In genomic region chr2:150637702-150638369, GRCm38 (mm10) we compare ENCODE assay signal across 14 mouse cellular contexts. TPM values are rescaled to one million over a fixed set of nuclear protein-coding genes. Genes with fewer than 3 reads are reported as not detected.
A peak's percentile ranks its signal among the peaks of the same experiment; 100 is the strongest.
DNase-seq lines count a peak whose midpoint lies in the region; ATAC-seq and TF ChIP-seq lines count a peak whose summit lies in the region.
"Had no signal": no experiment of that assay in that cellular context is flagged by ENCODE, and none has a peak within 500 bp of the region (broad histone marks: within the 10 kb centered on the region; RNA-seq: fewer than 3 reads in every experiment).

No protein-coding gene starts in this region.

- H3K27ac ChIP-seq in ES-E14 (ENCODE audit: insufficient read depth, low read depth, low read length, poor library complexity, severe bottlenecking), result peak overlapping the region; percentile 43
- H3K27ac ChIP-seq in cortical plate, adult 2 months (ENCODE audit: insufficient read depth, low read length), result peak overlapping the region; percentile 9; the same call in 1 of the 2 replicates
- H3K27ac ChIP-seq in hindbrain, embryonic 11.5 days (ENCODE audit: low read depth, low read length), result peak overlapping the region; percentile 69
- no peak overlapping the region for H3K27ac ChIP-seq in midbrain, embryonic 14.5 days (replicated peaks; ENCODE audit: low read depth, low read length)
- H3K27ac ChIP-seq: embryonic facial prominence, embryonic 13.5 days; gastrocnemius, adult 2 months had no signal

- H3K4me1 ChIP-seq in ES-E14 (ENCODE audit: control insufficient read depth in 2 of 2, insufficient read depth in 2 of 2, low read length in 2 of 2, poor library complexity in 1 of 2), result peaks cover 10 to 15% of the 10 kb centered on the region in 2 experiments; a peak in 3 of 4 replicates
- no peaks in the 10 kb centered on the region for H3K4me1 ChIP-seq in cortical plate, adult 2 months (ENCODE audit: control insufficient read depth, insufficient read depth, low read length)
- peaks cover 3% of the 10 kb centered on the region; the same call in 1 of the 2 replicates for H3K4me1 ChIP-seq in hindbrain, embryonic 11.5 days (replicated peaks; ENCODE audit: control insufficient read depth, insufficient read depth, low read length)
- peaks cover 10% of the 10 kb centered on the region for H3K4me1 ChIP-seq in midbrain, embryonic 14.5 days (ENCODE audit: control insufficient read depth, insufficient read depth, low read length)
- H3K4me1 ChIP-seq: embryonic facial prominence, embryonic 13.5 days had no signal

- TF ChIP-seq CTCF in cortical plate, adult 2 months (IDR thresholded peaks at IDR 0.05; ENCODE audit: extremely low read depth, insufficient read depth, low read length), result no peak

- ATAC-seq in hindbrain, embryonic 11.5 days (ENCODE audit: low FRiP score), result peak; percentile 85
- ATAC-seq in midbrain, embryonic 14.5 days (ENCODE audit: low FRiP score, low TSS enrichment), result peak; percentile 65; the same call in 1 of the 2 replicates
- no peak for ATAC-seq in granulocyte monocyte progenitor cell, adult 5-6 weeks (replicated peaks; ENCODE audit: poor library complexity, severe bottlenecking)

- in situ Hi-C loops in ES-E14 (cut with MboI; ENCODE audit: low sequenced_read_pairs in 2 of 2, unreplicated experiment in 2 of 2), result no loop called here

- H3K9ac ChIP-seq in ES-E14 (ENCODE audit: insufficient read depth, low read depth, low read length, poor library complexity, severe bottlenecking), result peak overlapping the region; percentile 36; the same call in 1 of the 2 replicates
- H3K9ac ChIP-seq in hindbrain, embryonic 11.5 days (ENCODE audit: low read depth, low read length), result peak overlapping the region; percentile 36
- 0 out of 2 replicates have a peak overlapping the region, but pooled peaks have one; percentile 9 for H3K9ac ChIP-seq in midbrain, embryonic 14.5 days (replicated peaks; ENCODE audit: low read length)
- H3K9ac ChIP-seq: embryonic facial prominence, embryonic 13.5 days had no signal

- WGBS in hindbrain, embryonic 11.5 days, result 60% methylated on average over 6 of the region's 6 CpGs
- WGBS in midbrain, embryonic 14.5 days, result 28% methylated on average over 6 of the region's 6 CpGs

- no peak for TF ChIP-seq POLR2A in cortical plate, adult 2 months (IDR thresholded peaks at IDR 0.05; ENCODE audit: extremely low read depth, insufficient read depth, low read length)

- no peak overlapping the region; the same call in 1 of the 2 replicates for H3K4me2 ChIP-seq in hindbrain, embryonic 11.5 days (replicated peaks; ENCODE audit: low read depth, low read length)
- H3K4me2 ChIP-seq in midbrain, embryonic 14.5 days (ENCODE audit: low read length), result 0 out of 2 replicates have a peak overlapping the region, but pooled peaks have one; percentile 12
- H3K4me2 ChIP-seq: embryonic facial prominence, embryonic 13.5 days had no signal

- no peaks in the 10 kb centered on the region; the same call in 1 of the 2 replicates for H3K36me3 ChIP-seq in ES-E14 (ENCODE audit: control insufficient read depth, insufficient read depth, low read length, poor library complexity, severe bottlenecking)
- H3K36me3 ChIP-seq in hindbrain, embryonic 11.5 days (ENCODE audit: control insufficient read depth, insufficient read depth, low read length), result 0 out of 2 replicates have a peak, but pooled peaks cover 4% of the 10 kb centered on the region
- peaks cover 9% of the 10 kb centered on the region for H3K36me3 ChIP-seq in midbrain, embryonic 14.5 days (ENCODE audit: control insufficient read depth, insufficient read depth, low read length)
- H3K36me3 ChIP-seq: embryonic facial prominence, embryonic 13.5 days had no signal

- no peaks in the 10 kb centered on the region for H3K27me3 ChIP-seq in hindbrain, embryonic 11.5 days (ENCODE audit: control insufficient read depth, insufficient read depth, low read length)
- H3K27me3 ChIP-seq in midbrain, embryonic 14.5 days (ENCODE audit: control insufficient read depth, insufficient read depth, low read length), result no peaks in the 10 kb centered on the region
- H3K27me3 ChIP-seq: embryonic facial prominence, embryonic 13.5 days had no signal

- DNase-seq in ES-E14 (ENCODE audit: low read depth, low spot score), result no peak
- peak; percentile 27 for DNase-seq in hindbrain, embryonic 11.5 days (ENCODE audit: low spot score)
- DNase-seq in midbrain, embryonic 14.5 days, result peak; percentile 42
- DNase-seq in kidney, adult 9 months, result no peak
- DNase-seq in adrenal gland, adult 2 months, result no peak
- DNase-seq: gastrocnemius, adult 2 months; kidney, adult 11 months; lung, postnatal 36 days had no signal

- no peaks in the 10 kb centered on the region for H3K9me3 ChIP-seq in ES-E14 (ENCODE audit: control insufficient read depth, insufficient read depth, low read depth, low read length)
- H3K9me3 ChIP-seq in hindbrain, embryonic 11.5 days (ENCODE audit: control insufficient read depth, low read length), result no peaks in the 10 kb centered on the region
- no peaks in the 10 kb centered on the region for H3K9me3 ChIP-seq in midbrain, embryonic 14.5 days (ENCODE audit: control insufficient read depth, low read length)
- H3K9me3 ChIP-seq: embryonic facial prominence, embryonic 13.5 days had no signal

- H3K4me3 ChIP-seq in ES-E14 (ENCODE audit: insufficient read depth in 1 of 2, low read depth in 1 of 2, low read length in 2 of 2, poor library complexity in 1 of 2, severe bottlenecking in 1 of 2), result peak overlapping the region; percentile 26
- H3K4me3 ChIP-seq in cortical plate, adult 2 months (ENCODE audit: insufficient read depth, low read length), result no peak overlapping the region
- no peak overlapping the region for H3K4me3 ChIP-seq in hindbrain, embryonic 11.5 days (ENCODE audit: low read depth, low read length)
- H3K4me3 ChIP-seq in midbrain, embryonic 14.5 days (replicated peaks; ENCODE audit: low read depth, low read length), result no peak overlapping the region
- H3K4me3 ChIP-seq: embryonic facial prominence, embryonic 13.5 days; gastrocnemius, adult 2 months had no signal

TF ChIP-seq in ES-E14, 5 proteins besides CTCF, POLR2A, EP300 and RAD21:
- no peak for TF ChIP-seq ZC3H11A (IDR thresholded peaks at IDR 0.05; ENCODE audit: borderline replicate concordance, low read depth, low read length)
- TF ChIP-seq ZNF384 (IDR thresholded peaks at IDR 0.05; ENCODE audit: low read depth, low read length), result no peak
- TF ChIP-seq MAFK (IDR thresholded peaks at IDR 0.05; ENCODE audit: insufficient read depth, low read depth, low read length), result no peak
- no peak for TF ChIP-seq HCFC1 (IDR thresholded peaks at IDR 0.05; ENCODE audit: borderline replicate concordance, insufficient read depth, low read length)
- no peak for TF ChIP-seq CHD2 (IDR thresholded peaks at IDR 0.05; ENCODE audit: low read depth, low read length)

RNA-seq across cellular contexts. Expression of gene Apmap, which starts 29.5 kb away (rescaled TPM):
- total RNA-seq in ES-E14 (2012; rRNA removed), result 35.0 and 44.0 TPM in 2 replicates
- 59.1 and 66.9 TPM in 2 replicates for polyA plus RNA-seq in cortical plate, adult 2 months (2012; rRNA removed)
- 40.3 and 42.6 TPM in 2 replicates for polyA plus RNA-seq in hindbrain, embryonic 11.5 days (2014; fragmentation: Nextera tagmentation; extraction: Ambion mirVana)
- 33.4 and 42.5 TPM in 2 replicates for polyA plus RNA-seq in midbrain, embryonic 14.5 days (2014; fragmentation: Nextera tagmentation; extraction: Ambion mirVana)
- 27.2 and 31.8 TPM in 2 replicates for total RNA-seq in granulocyte monocyte progenitor cell, adult 5-6 weeks (2014; fragmentation: Nextera tagmentation)
- 79.5 and 89.3 TPM in 2 replicates for total RNA-seq in granulocyte monocyte progenitor cell, adult 5-6 weeks (2017)
- 100 to 1,000 TPM; 113 to 195 TPM for total RNA-seq in adrenal gland, adult 2 months (2021)
- polyA plus RNA-seq in adrenal gland, adult 2 months (2012; rRNA removed), result 45.3 and 46.1 TPM in 2 replicates

RNA-seq across cellular contexts. Expression of gene Acss1, which starts 30.5 kb away (rescaled TPM):
- 3.2 and 4.0 TPM in 2 replicates for total RNA-seq in ES-E14 (2012; rRNA removed)
- polyA plus RNA-seq in cortical plate, adult 2 months (2012; rRNA removed), result 27.2 and 28.8 TPM in 2 replicates
- 31.4 and 31.9 TPM in 2 replicates for polyA plus RNA-seq in hindbrain, embryonic 11.5 days (2014; fragmentation: Nextera tagmentation; extraction: Ambion mirVana)
- polyA plus RNA-seq in midbrain, embryonic 14.5 days (2014; fragmentation: Nextera tagmentation; extraction: Ambion mirVana), result 15.2 and 19.9 TPM in 2 replicates
- total RNA-seq in granulocyte monocyte progenitor cell, adult 5-6 weeks (2014; fragmentation: Nextera tagmentation), result 13.1 and 14.5 TPM in 2 replicates
- total RNA-seq in granulocyte monocyte progenitor cell, adult 5-6 weeks (2017), result 8.1 and 12.2 TPM in 2 replicates
- total RNA-seq in adrenal gland, adult 2 months (2021), result 10 to 100 TPM; 23.5 to 38.3 TPM
- polyA plus RNA-seq in adrenal gland, adult 2 months (2012; rRNA removed), result 30.3 and 49.8 TPM in 2 replicates

RNA-seq across cellular contexts. Expression of gene Vsx1, which starts 51.3 kb away (rescaled TPM):
- 0.13 TPM in 1 of 2 replicates, not detected in the other for total RNA-seq in ES-E14 (2012; rRNA removed)
- polyA plus RNA-seq in cortical plate, adult 2 months (2012; rRNA removed), result 0.13 and 0.27 TPM in 2 replicates
- polyA plus RNA-seq in hindbrain, embryonic 11.5 days (2014; fragmentation: Nextera tagmentation; extraction: Ambion mirVana), result 1.1 and 1.9 TPM in 2 replicates
- polyA plus RNA-seq in midbrain, embryonic 14.5 days (2014; fragmentation: Nextera tagmentation; extraction: Ambion mirVana), result not detected in 2 replicates
- total RNA-seq in granulocyte monocyte progenitor cell, adult 5-6 weeks (2014; fragmentation: Nextera tagmentation), result not detected in 2 replicates
- not detected in 2 replicates for total RNA-seq in granulocyte monocyte progenitor cell, adult 5-6 weeks (2017)
- not detected for total RNA-seq in adrenal gland, adult 2 months (2021)
- not detected in 2 replicates for polyA plus RNA-seq in adrenal gland, adult 2 months (2012; rRNA removed)
- total RNA-seq: gastrocnemius, adult 2 months; MEL had no signal
- polyA plus RNA-seq: embryonic facial prominence, embryonic 13.5 days; heart, embryonic 14.5 days; stomach, embryonic 14.5 days had no signal

Comparison
In these comparisons a context has a peak if more than half of its experiments do, and no peak if none do; other contexts are left out.
1. DNase-seq: peak in hindbrain, embryonic 11.5 days (single experiment) and midbrain, embryonic 14.5 days (single experiment); none in ES-E14 (single experiment), kidney, adult 9 months (single experiment) and adrenal gland, adult 2 months (single experiment).
2. H3K4me3 ChIP-seq: peak in ES-E14 (2 of 2); none in cortical plate, adult 2 months (single experiment), hindbrain, embryonic 11.5 days (single experiment) and midbrain, embryonic 14.5 days (single experiment).
3. Peak in every context shown above with its lines, with median percentiles within 50 percentile points of each other: H3K9ac ChIP-seq.